Mouse (Mus musculus) G1E (cell line): Measurements from ENCODE around the gene Prkcg.

Experiments
- CTCF ChIP-seq: IDR thresholded peaks from 2 replicates; pipeline ENCODE4 v1.5.1; 2012; ENCODE audit warnings: low read depth, low read length, inconsistent platforms, mixed read lengths
- GATA1 ChIP-seq: IDR thresholded peaks from 2 replicates; pipeline ENCODE4 v1.6.1; 2012; ENCODE audit warnings: borderline replicate concordance, low read length, inconsistent platforms, mixed read lengths
- GATA2 ChIP-seq: IDR thresholded peaks from 2 replicates; pipeline ENCODE4 v1.6.1; 2012; ENCODE audit warnings: low read depth, low read length, inconsistent platforms, borderline replicate concordance

GRCm38 (mm10) chr7:3301628-3302555 lies 12.9 kb downstream of the Prkcg start:
- TF ChIP-seq CTCF (no peak), GATA1 (no peak), GATA2 (no peak)
